Mouse (Mus musculus) mouse embryonic stem cell (cell line): ENCODE results near the gene Grb14.

Experiments
- in situ Hi-C, 2 experiments: fragments of 300-500 bp; cut with MboI; formaldehyde crosslinking; loops; 1 replicate in 1 of 2; 3 replicates in 1 of 2; pipeline ENCODE4 v1.14.3; 2019 to 2020; ENCODE audit warnings: low sequenced_read_pairs in 2 of 2, low pct_unique_long_range_greater_than_20kb in 1 of 2, mixed read lengths in 1 of 2; ENCODE audit not compliant: unreplicated experiment in 1 of 2

Grb14 gene

GRCm38 (mm10) chr2:64989426-64990187 lies 35.2 kb downstream of the Grb14 start:
- in situ Hi-C loops, result no loop called here

DNA sequence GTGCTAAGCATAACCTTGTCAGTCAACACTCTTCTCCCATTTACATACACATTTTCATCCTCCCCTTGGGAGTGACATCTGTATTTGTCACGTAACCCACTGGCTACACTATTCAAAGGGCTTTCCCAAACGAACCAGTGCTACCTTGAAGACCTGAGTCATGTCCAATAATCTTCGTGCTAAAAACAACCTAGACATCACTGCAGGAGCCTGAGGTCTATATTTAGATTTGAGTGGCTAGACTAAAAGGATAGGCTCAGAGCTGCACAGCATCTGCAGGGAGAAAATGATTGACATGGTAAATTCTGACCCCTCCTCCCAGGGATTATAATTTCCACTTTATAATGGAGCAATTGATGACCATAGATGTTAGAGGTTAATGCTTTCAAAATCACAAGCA lies 37.0 kb downstream of the Grb14 start:
- in situ Hi-C loops, result no loop called here

GRCm38 (mm10) chr2:64975546-64975945 lies 49.2 kb downstream of the Grb14 start:
- in situ Hi-C loops, result no loop called here

DNA sequence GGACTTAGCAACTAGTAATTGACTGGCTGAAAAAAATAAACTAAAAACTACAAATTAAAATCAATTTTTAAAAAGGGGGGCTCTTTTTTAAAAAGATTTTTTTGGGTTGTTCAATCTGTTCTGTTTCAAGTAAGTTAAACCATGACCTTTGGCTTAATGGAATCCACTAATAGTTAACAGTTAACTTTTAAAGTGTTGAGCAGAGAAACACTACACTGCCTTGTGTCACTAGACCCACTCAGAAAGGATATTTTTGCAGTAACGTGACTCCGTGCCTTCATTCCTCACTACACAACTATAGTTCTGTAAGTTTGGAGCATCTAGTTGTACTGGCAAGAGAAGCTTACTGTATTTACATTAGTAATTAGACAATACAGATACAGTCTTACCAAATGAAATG lies 50.2 kb downstream of the Grb14 start:
- in situ Hi-C loops, result no loop called here

GRCm38 (mm10) chr2:64973819-64974441 lies 50.9 kb downstream of the Grb14 start:
- in situ Hi-C loops, result no loop called here

DNA sequence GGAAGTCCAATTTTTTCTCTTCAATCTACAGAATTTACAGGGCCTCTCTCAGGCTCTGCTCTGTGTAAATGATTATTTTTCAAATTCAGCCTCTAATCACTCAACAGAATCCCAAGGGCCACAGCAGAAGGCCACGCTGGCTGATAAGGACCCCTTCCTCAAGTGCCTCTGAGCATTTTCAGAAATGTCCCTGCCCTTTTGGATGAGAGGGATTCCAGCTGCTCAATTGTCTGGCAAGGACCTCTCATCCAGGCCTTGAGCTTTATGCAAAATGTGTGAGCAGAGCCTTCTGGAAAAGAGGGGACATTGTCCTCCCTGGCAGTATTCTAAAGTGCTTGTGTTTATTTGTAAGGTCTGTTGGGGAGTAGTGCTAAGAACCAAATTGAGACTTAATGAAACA lies 51.7 kb downstream of the Grb14 start:
- in situ Hi-C loops, result no loop called here

DNA sequence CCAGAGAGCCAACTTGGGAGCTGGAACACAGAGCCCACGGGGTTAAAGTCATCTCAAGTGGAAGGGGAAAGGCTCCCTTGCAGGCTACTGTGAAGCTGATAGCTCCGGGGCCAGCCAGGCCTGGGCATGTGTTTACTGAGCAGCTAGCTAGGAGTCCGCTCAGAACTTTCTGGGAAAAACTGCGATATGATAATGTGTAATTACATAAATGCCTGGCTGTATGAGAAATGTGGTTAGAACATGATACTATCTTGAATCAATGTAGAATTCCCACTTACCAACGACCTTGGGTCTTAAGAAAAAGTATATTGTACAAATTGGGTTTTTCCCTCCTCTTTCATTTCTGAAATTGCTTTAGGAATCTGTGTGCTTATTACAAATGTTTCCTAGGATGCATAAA lies 53.0 kb downstream of the Grb14 start:
- in situ Hi-C loops, result no loop called here

- in situ Hi-C loops, result no loop called here
These were observed 53.8 kb downstream of the Grb14 start for GRCm38 (mm10) chr2:64970992-64971391.

DNA sequence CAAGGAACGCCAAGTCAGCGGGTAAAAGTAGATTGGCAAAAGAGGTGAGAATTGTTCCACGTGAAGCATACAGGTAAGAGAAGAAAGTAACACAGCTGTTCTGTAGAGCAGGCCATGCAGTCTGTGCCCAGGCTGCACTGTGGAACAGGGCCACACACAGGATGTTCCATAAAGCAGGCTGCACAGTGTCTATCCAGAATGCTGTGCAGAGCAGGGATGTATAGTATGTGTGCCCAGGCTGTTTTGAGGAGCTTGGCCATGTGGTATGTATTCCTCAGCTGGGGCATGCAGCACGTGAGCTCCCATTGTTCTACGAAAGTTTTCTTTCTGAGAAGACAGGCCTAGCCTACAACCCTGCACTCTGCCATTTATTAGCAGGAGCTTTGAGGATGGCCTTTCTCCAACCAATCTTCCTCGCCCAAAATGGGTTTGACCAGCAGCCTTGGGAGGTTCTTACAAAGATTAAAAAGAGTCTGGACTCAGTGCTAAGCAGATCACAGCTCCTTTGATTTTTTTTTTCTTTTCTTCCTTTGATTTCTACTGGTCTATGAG lies 57.8 kb downstream of the Grb14 start:
- in situ Hi-C loops, result no loop called here

DNA sequence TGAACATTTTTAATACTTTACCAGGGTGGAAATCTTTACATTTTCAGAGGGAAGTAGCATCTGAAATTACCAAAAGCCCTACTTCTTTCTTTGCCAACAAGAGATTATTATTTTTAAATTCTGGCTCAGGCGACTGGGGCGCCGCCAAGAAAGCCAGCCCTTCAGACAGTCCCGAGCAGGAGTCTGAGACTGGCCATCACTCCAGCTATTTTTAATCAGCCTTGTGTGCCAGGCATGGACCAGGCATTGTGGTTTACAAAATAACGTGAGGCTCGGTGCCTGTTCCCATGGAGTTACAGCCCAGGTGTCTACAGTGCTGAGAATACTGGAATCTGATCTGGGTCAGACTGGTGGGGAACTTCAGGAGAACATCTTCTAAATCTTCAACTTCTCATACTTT lies 58.5 kb downstream of the Grb14 start:
- in situ Hi-C loops, result no loop called here

GRCm38 (mm10) chr2:64965227-64965864 lies 59.4 kb downstream of the Grb14 start:
- in situ Hi-C loops, result no loop called here

- in situ Hi-C loops, result no loop called here
These were observed 62.6 kb downstream of the Grb14 start for GRCm38 (mm10) chr2:64962196-64962595.

- in situ Hi-C loops, result no loop called here
These were observed 63.4 kb downstream of the Grb14 start for GRCm38 (mm10) chr2:64961381-64961780.

- in situ Hi-C loops, result no loop called here
These were observed 65.1 kb downstream of the Grb14 start for GRCm38 (mm10) chr2:64959657-64960056.

DNA sequence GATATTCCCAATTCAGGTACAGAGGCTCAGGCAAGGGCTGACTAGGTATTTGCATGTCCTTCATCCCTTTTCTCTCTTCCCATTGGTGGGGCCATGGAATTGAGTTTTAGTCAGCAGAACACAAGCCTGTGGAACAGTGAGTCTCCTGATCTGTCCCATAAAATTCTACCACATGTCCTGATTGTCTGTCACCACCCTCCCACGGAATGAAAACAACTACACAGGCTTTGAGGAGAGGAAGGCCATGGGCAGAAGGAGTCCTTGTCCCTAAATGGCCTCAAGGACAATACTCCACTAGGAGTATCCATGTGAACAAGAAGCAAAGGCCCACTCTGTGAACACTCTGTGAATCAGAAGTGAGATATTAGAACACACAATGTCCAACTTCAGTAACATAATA lies 69.3 kb downstream of the Grb14 start:
- in situ Hi-C loops, result no loop called here

GRCm38 (mm10) chr2:64949210-64949609 lies 75.6 kb downstream of the Grb14 start:
- in situ Hi-C loops, result no loop called here

GRCm38 (mm10) chr2:64948418-64949169 lies 76.2 kb downstream of the Grb14 start:
- in situ Hi-C loops, result no loop called here

DNA sequence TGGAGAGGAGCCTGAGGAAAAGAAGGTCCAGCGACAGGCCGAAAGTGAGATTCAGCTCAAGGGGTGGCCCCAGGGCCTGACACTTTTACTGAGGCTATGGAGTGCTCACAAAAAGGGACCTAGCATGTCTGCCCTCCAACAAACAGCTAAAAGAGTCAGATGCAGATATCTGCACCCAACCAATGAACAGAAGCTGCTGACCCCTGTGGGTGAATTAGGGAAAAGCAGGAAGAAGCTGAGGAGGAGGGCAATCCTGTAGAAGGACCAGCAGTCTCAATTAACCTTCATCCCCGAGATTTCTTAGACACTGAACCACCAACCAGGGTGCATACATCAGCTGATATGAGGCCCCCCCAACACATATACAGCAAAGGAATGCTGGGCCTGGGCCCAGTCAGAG lies 77.3 kb downstream of the Grb14 start:
- in situ Hi-C loops, result no loop called here

GRCm38 (mm10) chr2:64920879-64921278 lies 103.9 kb downstream of the Grb14 start:
- in situ Hi-C loops, result no loop called here
